In the genomic region with DNA sequence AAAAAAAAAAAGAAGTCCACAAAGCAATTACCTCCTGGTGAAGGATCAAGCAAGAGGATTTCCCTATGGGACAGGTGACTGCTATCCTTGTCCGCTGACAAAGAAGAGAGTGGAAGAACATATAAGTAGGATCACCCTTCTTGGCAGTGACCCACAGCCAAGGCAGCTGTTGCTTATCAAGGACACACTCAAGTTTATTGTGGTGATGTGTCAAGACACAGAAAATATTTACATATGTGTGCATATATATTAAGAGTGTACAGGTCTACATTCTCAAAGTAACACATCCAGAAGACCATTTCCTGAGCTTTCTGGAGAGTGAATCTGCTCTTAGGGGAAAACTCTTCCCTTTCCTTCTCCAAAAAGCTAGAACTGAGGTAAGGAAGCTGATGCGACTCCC, we compare ENCODE assay signal across 34 mouse cellular contexts. TPM values are rescaled to one million over a fixed set of nuclear protein-coding genes. Genes with fewer than 3 reads are reported as not detected.
"Had no signal": no experiment of that assay in that cellular context is flagged by ENCODE, and none has a peak within 500 bp of the region (broad histone marks: within the 10 kb centered on the region; RNA-seq: fewer than 3 reads in every experiment).

Retnlb (plus strand) TSS at position 162 of the 400 bp plus-strand sequence.

- H3K4me3 ChIP-seq: left cerebral cortex, adult 2 months; limb, embryonic 10.5 days; limb, embryonic 12.5 days; limb, embryonic 13.5 days; limb, embryonic 15.5 days; liver, embryonic 12.5 days; liver, embryonic 13.5 days; liver, embryonic 15.5 days; megakaryocyte, embryonic 14.5 days; midbrain, embryonic 10.5 days; midbrain, embryonic 12.5 days; midbrain, embryonic 13.5 days; midbrain, embryonic 15.5 days; myocyte had no signal

- H3K27ac ChIP-seq: left cerebral cortex, adult 2 months; limb, embryonic 10.5 days; limb, embryonic 12.5 days; limb, embryonic 13.5 days; limb, embryonic 15.5 days; liver, embryonic 12.5 days; liver, embryonic 13.5 days; liver, embryonic 14.5 days; liver, embryonic 15.5 days; macrophage; midbrain, embryonic 10.5 days; midbrain, embryonic 12.5 days; midbrain, embryonic 13.5 days; midbrain, embryonic 15.5 days had no signal

- DNase-seq: left cerebral cortex, postnatal 4 days; liver; liver, embryonic 13.5 days; liver, postnatal 0 days; lung, adult 18-20 months; lung, adult 2 months; lung, postnatal 10 days; lung, postnatal 14 days; lung, postnatal 4 days; midbrain, embryonic 14.5 days had no signal

- H3K36me3 ChIP-seq: limb, embryonic 10.5 days; limb, embryonic 12.5 days; limb, embryonic 13.5 days; limb, embryonic 15.5 days; liver, embryonic 12.5 days; liver, embryonic 13.5 days; liver, embryonic 15.5 days; midbrain, embryonic 10.5 days; midbrain, embryonic 12.5 days; midbrain, embryonic 13.5 days; midbrain, embryonic 15.5 days had no signal

- H3K27me3 ChIP-seq: limb, embryonic 12.5 days; limb, embryonic 13.5 days; limb, embryonic 15.5 days; liver, embryonic 12.5 days; liver, embryonic 13.5 days; liver, embryonic 15.5 days; megakaryocyte, embryonic 14.5 days; midbrain, embryonic 12.5 days; midbrain, embryonic 13.5 days; midbrain, embryonic 15.5 days had no signal

- H3K4me2 ChIP-seq: limb, embryonic 12.5 days; limb, embryonic 13.5 days; limb, embryonic 15.5 days; liver, embryonic 11.5 days; liver, embryonic 12.5 days; liver, embryonic 13.5 days; liver, embryonic 15.5 days; midbrain, embryonic 11.5 days; midbrain, embryonic 12.5 days; midbrain, embryonic 13.5 days; midbrain, embryonic 15.5 days had no signal

- H3K9me3 ChIP-seq: limb, embryonic 10.5 days; limb, embryonic 12.5 days; limb, embryonic 13.5 days; limb, embryonic 15.5 days; liver, embryonic 12.5 days; liver, embryonic 13.5 days; liver, embryonic 15.5 days; megakaryocyte, embryonic 14.5 days; midbrain, embryonic 10.5 days; midbrain, embryonic 12.5 days; midbrain, embryonic 13.5 days; midbrain, embryonic 15.5 days had no signal

- H3K4me1 ChIP-seq: limb, embryonic 10.5 days; limb, embryonic 12.5 days; limb, embryonic 13.5 days; limb, embryonic 15.5 days; liver, embryonic 12.5 days; liver, embryonic 13.5 days; liver, embryonic 15.5 days; megakaryocyte, embryonic 14.5 days; midbrain, embryonic 10.5 days; midbrain, embryonic 12.5 days; midbrain, embryonic 13.5 days; midbrain, embryonic 15.5 days had no signal

- H3K9ac ChIP-seq: limb, embryonic 12.5 days; limb, embryonic 13.5 days; limb, embryonic 15.5 days; liver, embryonic 12.5 days; liver, embryonic 13.5 days; liver, embryonic 14.5 days; liver, embryonic 15.5 days; liver, postnatal 0 days; midbrain, embryonic 12.5 days; midbrain, embryonic 13.5 days; midbrain, embryonic 15.5 days had no signal

- ATAC-seq: liver, embryonic 12.5 days; liver, postnatal 0 days; midbrain, embryonic 13.5 days; midbrain, embryonic 15.5 days; midbrain, embryonic 16.5 days had no signal

RNA-seq across cellular contexts. Expression of gene Retnlb, which starts in this region (rescaled TPM):
- polyA plus RNA-seq: limb, embryonic 10.5 days; limb, embryonic 11.5 days; limb, embryonic 12.5 days; limb, embryonic 13.5 days; limb, embryonic 14.5 days; limb, embryonic 15.5 days; liver, adult 2 months; liver, embryonic 11.5 days; liver, embryonic 12.5 days; liver, embryonic 13.5 days; liver, embryonic 14.5 days; liver, embryonic 15.5 days; liver, embryonic 16.5 days; liver, postnatal 0 days; lung, adult 2 months; macrophage; midbrain, embryonic 10.5 days; midbrain, embryonic 11.5 days; midbrain, embryonic 12.5 days; midbrain, embryonic 13.5 days; midbrain, embryonic 14.5 days; midbrain, embryonic 15.5 days; midbrain, embryonic 16.5 days; midbrain, postnatal 0 days; myocyte; neural tube, embryonic 11.5 days had no signal
